Mouse (Mus musculus): ENCODE measurements around the gene Thap12. TPM values are rescaled to one million over a fixed set of nuclear protein-coding genes. Genes with fewer than 3 reads are reported as not detected.

Gene Thap12
- polyA plus RNA-seq, 1 experiment, result 11.8 TPM

DNA sequence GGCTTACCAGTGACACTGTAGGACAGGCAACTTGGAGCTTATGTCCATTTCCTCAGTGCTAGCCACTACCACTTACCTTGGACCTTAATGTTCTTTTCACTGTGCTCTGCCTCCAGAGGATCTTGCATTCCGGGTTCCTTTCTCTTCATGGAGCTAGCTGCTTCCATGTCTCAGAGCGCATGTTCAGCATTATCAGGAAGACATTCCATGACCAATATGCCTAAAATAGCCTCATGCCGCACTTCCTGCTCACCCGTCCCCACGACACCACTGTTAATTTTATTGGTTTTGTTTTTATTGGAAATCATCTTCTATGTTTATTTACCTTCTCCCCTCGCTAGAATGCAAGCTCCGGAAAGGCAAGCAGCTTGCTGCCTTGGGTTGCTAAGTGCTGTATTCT lies 24.5 kb upstream of the Thap12 start:
- Histone ChIP-seq H3K27ac (ENCODE audit: control insufficient read depth, insufficient read depth, low read length) (no peak overlapping the region), H3K27me3 (ENCODE audit: control insufficient read depth, insufficient read depth, low read length) (no peaks in the 10 kb centered on the region), H3K36me3 (ENCODE audit: control insufficient read depth, insufficient read depth, low read length) (no peaks in the 10 kb centered on the region), H3K4me1 (replicated peaks; ENCODE audit: control insufficient read depth, insufficient read depth, low read length) (no peaks in the 10 kb centered on the region), H3K4me3 (ENCODE audit: control insufficient read depth, insufficient read depth, low read length) (no peak overlapping the region)
- 82% methylated on average over 7 of the region's 7 CpGs for WGBS
- TF ChIP-seq POLR2A (IDR thresholded peaks at IDR 0.05; ENCODE audit: control insufficient read depth, extremely low read depth, insufficient read depth, low read length, poor library complexity) (no peak), CTCF (IDR thresholded peaks at IDR 0.05; ENCODE audit: borderline replicate concordance, control insufficient read depth, extremely low read depth, insufficient read depth, low read length, poor library complexity) (no peak)
- DNase-seq, result no peak

DNA sequence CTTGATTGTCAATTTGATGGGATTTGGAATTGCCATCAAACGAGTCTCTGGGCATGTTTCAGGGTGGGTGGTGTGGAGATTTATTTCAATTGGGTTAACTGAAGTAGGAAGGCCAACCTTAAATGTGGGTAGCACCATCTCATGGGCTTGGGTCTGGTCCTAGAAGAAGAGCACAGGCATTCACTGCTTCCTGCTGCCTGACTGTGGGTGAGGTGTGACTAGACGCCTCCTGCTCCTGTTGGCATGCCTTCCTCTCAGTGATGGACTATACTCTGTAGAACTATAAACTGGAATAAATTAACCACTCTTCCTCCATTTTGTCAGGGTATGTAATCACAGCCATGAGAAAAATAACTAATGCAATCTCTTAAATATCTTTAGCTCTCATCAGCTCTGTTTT lies 22.2 kb upstream of the Thap12 start:
- TF ChIP-seq POLR2A (IDR thresholded peaks at IDR 0.05; ENCODE audit: control insufficient read depth, extremely low read depth, insufficient read depth, low read length, poor library complexity), result no peak
- H3K27ac ChIP-seq (ENCODE audit: control insufficient read depth, insufficient read depth, low read length), result no peak overlapping the region
- H3K4me1 ChIP-seq (replicated peaks; ENCODE audit: control insufficient read depth, insufficient read depth, low read length), result no peaks in the 10 kb centered on the region
- no peak for DNase-seq
- H3K27me3 ChIP-seq (ENCODE audit: control insufficient read depth, insufficient read depth, low read length), result no peaks in the 10 kb centered on the region
- no peaks in the 10 kb centered on the region for H3K36me3 ChIP-seq (ENCODE audit: control insufficient read depth, insufficient read depth, low read length)
- WGBS, result 76% methylated on average over 2 of the region's 2 CpGs
- H3K4me3 ChIP-seq (ENCODE audit: control insufficient read depth, insufficient read depth, low read length), result no peak overlapping the region

GRCm38 (mm10) chr7:98682821-98683220 lies 20.1 kb upstream of the Thap12 start:
- H3K4me1 ChIP-seq (replicated peaks; ENCODE audit: control insufficient read depth, insufficient read depth, low read length), result no peaks in the 10 kb centered on the region
- H3K4me3 ChIP-seq (ENCODE audit: control insufficient read depth, insufficient read depth, low read length), result no peak overlapping the region
- WGBS, result 94% methylated on average over 10 of the region's 10 CpGs
- TF ChIP-seq POLR2A (IDR thresholded peaks at IDR 0.05; ENCODE audit: control insufficient read depth, extremely low read depth, insufficient read depth, low read length, poor library complexity) (no peak), CTCF (IDR thresholded peaks at IDR 0.05; ENCODE audit: borderline replicate concordance, control insufficient read depth, extremely low read depth, insufficient read depth, low read length, poor library complexity) (peak; percentile 23; the same call in 1 of the 2 replicates)
- no peak overlapping the region for H3K27ac ChIP-seq (ENCODE audit: control insufficient read depth, insufficient read depth, low read length)
- DNase-seq, result no peak
- H3K36me3 ChIP-seq (ENCODE audit: control insufficient read depth, insufficient read depth, low read length), result no peaks in the 10 kb centered on the region
- H3K27me3 ChIP-seq (ENCODE audit: control insufficient read depth, insufficient read depth, low read length), result no peaks in the 10 kb centered on the region

DNA sequence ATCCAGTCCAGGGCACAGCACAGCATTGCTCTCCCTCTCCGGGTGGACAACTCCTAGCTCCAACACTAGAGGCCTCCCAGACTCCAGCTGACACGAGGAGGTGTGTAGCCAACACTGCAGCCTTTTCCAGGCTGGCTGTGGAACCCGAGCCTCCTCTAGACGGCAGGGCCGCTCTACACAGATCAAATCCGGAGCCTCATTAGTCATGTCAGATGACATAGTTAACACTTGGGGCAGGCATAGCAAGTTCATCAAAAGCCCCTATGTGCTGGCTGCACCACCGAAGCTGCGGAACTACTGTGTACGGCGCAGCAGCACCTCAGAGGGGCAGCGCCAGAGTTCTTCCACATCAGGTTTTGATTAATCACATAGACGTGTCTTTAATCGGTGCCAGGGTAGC lies 17.0 kb upstream of the Thap12 start:
- DNase-seq, result no peak
- H3K27ac ChIP-seq (ENCODE audit: control insufficient read depth, insufficient read depth, low read length), result no peak overlapping the region
- H3K4me3 ChIP-seq (ENCODE audit: control insufficient read depth, insufficient read depth, low read length), result no peak overlapping the region
- H3K4me1 ChIP-seq (replicated peaks; ENCODE audit: control insufficient read depth, insufficient read depth, low read length), result no peaks in the 10 kb centered on the region
- no peaks in the 10 kb centered on the region for H3K27me3 ChIP-seq (ENCODE audit: control insufficient read depth, insufficient read depth, low read length)
- TF ChIP-seq CTCF (IDR thresholded peaks at IDR 0.05; ENCODE audit: borderline replicate concordance, control insufficient read depth, extremely low read depth, insufficient read depth, low read length, poor library complexity) (no peak), POLR2A (IDR thresholded peaks at IDR 0.05; ENCODE audit: control insufficient read depth, extremely low read depth, insufficient read depth, low read length, poor library complexity) (no peak)
- WGBS, result 84% methylated on average over 13 of the region's 13 CpGs
- no peaks in the 10 kb centered on the region for H3K36me3 ChIP-seq (ENCODE audit: control insufficient read depth, insufficient read depth, low read length)

- H3K4me1 ChIP-seq (replicated peaks; ENCODE audit: control insufficient read depth, insufficient read depth, low read length), result peaks cover 17% of the 10 kb centered on the region
- H3K36me3 ChIP-seq (ENCODE audit: control insufficient read depth, insufficient read depth, low read length), result no peaks in the 10 kb centered on the region
- H3K4me3 ChIP-seq (ENCODE audit: control insufficient read depth, insufficient read depth, low read length), result no peak overlapping the region
- H3K27me3 ChIP-seq (ENCODE audit: control insufficient read depth, insufficient read depth, low read length), result no peaks in the 10 kb centered on the region
- DNase-seq, result no peak
- WGBS, result 95% methylated on average over 1 of the region's 1 CpGs
- TF ChIP-seq POLR2A (IDR thresholded peaks at IDR 0.05; ENCODE audit: control insufficient read depth, extremely low read depth, insufficient read depth, low read length, poor library complexity) (no peak), CTCF (IDR thresholded peaks at IDR 0.05; ENCODE audit: borderline replicate concordance, control insufficient read depth, extremely low read depth, insufficient read depth, low read length, poor library complexity) (no peak)
- H3K27ac ChIP-seq (ENCODE audit: control insufficient read depth, insufficient read depth, low read length), result no peak overlapping the region
These were observed 12.8 kb upstream of the Thap12 start for GRCm38 (mm10) chr7:98690126-98690525.

DNA sequence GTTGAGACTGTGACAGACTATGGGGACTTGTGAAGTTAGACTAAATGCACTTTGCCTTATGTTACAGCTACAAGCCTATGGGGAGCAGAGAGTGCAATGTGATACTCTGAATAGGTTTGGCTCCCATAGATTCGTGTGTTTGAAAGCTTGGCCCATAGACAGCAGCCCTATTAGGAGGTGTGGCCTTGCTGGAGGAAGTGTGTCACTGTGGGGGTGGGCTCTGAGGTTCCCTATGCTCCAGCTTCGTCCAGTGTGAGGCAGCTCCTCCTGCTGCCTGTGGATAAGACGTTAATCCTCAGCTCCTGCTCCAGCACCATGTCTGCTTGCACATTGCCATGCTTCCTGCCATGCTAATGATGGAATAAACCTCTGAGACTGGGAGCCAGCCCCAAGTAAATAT lies 12.1 kb upstream of the Thap12 start:
- Histone ChIP-seq H3K4me3 (ENCODE audit: control insufficient read depth, insufficient read depth, low read length) (no peak overlapping the region), H3K4me1 (replicated peaks; ENCODE audit: control insufficient read depth, insufficient read depth, low read length) (peaks cover 17% of the 10 kb centered on the region)

More for the DNA sequence above, 12.1 kb upstream of the Thap12 start:
- no peaks in the 10 kb centered on the region for H3K27me3 ChIP-seq (ENCODE audit: control insufficient read depth, insufficient read depth, low read length)
- H3K27ac ChIP-seq (ENCODE audit: control insufficient read depth, insufficient read depth, low read length), result no peak overlapping the region
- H3K36me3 ChIP-seq (ENCODE audit: control insufficient read depth, insufficient read depth, low read length), result no peaks in the 10 kb centered on the region
- TF ChIP-seq POLR2A (IDR thresholded peaks at IDR 0.05; ENCODE audit: control insufficient read depth, extremely low read depth, insufficient read depth, low read length, poor library complexity), result no peak
- no peak for TF ChIP-seq CTCF (IDR thresholded peaks at IDR 0.05; ENCODE audit: borderline replicate concordance, control insufficient read depth, extremely low read depth, insufficient read depth, low read length, poor library complexity)
- WGBS, result 40% methylated on average over 3 of the region's 3 CpGs
- DNase-seq, result no peak

Measured in thymus, adult 2 months (tissue).